Mouse (Mus musculus) MEL (cell line): Measurements from ENCODE around the gene Fdxr.

ENCODE experiments used
- CTCF ChIP-seq, 3 experiments: IDR thresholded peaks in 2 of 3; conservative IDR thresholded peaks in 1 of 3; 2 replicates each; pipeline ENCODE4 v1.5.1; 2011 to 2012; ENCODE audit warnings: low read length in 3 of 3, low read depth in 2 of 3, mild to moderate bottlenecking in 2 of 3, improper control_type of control experiment in 1 of 3, inconsistent platforms in 1 of 3, mixed read lengths in 1 of 3, moderate library complexity in 1 of 3; ENCODE audit not compliant: control insufficient read depth in 1 of 3, insufficient read depth in 1 of 3, poor library complexity in 1 of 3, severe bottlenecking in 1 of 3
- MEF2A ChIP-seq: IDR thresholded peaks from 2 replicates; pipeline ENCODE4 v1.6.1; 2014; ENCODE audit warnings: low read depth, mild to moderate bottlenecking, inconsistent platforms, low read length, improper control_type of control experiment; ENCODE audit not compliant: poor library complexity, insufficient replicate concordance, severe bottlenecking; ENCODE audit errors: extremely low read depth
- MXI1 ChIP-seq: IDR thresholded peaks from 2 replicates; pipeline ENCODE4 v1.6.1; 2011; ENCODE audit warnings: mild to moderate bottlenecking, low read depth, low read length, improper control_type of control experiment
- MYC ChIP-seq: IDR thresholded peaks from 2 replicates; pipeline ENCODE4 v1.6.1; 2011; ENCODE audit warnings: low read depth, mild to moderate bottlenecking, low read length, improper control_type of control experiment, moderate library complexity
- POLR2A ChIP-seq, 2 experiments: IDR thresholded peaks; 2 replicates each; pipeline ENCODE4 v1.6.1; 2011 to 2012; ENCODE audit warnings: low read length in 2 of 2, mild to moderate bottlenecking in 2 of 2, control low read depth in 1 of 2, improper control_type of control experiment in 1 of 2, low read depth in 1 of 2, moderate library complexity in 1 of 2; ENCODE audit not compliant: control insufficient read depth in 1 of 2, insufficient read depth in 1 of 2, poor library complexity in 1 of 2
- SMC3 ChIP-seq: IDR thresholded peaks from 2 replicates; pipeline ENCODE4 v1.6.1; 2011; ENCODE audit warnings: low read depth, low read length, improper control_type of control experiment
- TCF12 ChIP-seq: IDR thresholded peaks from 2 replicates; pipeline ENCODE4 v1.6.1; 2014; ENCODE audit warnings: low read depth, mild to moderate bottlenecking, inconsistent platforms, low read length, improper control_type of control experiment, moderate library complexity
- ZNF384 ChIP-seq: IDR thresholded peaks from 2 replicates; pipeline ENCODE4 v1.6.1; 2012; ENCODE audit warnings: low read depth, mild to moderate bottlenecking, inconsistent platforms, low read length, improper control_type of control experiment

- TF ChIP-seq CTCF (IDR thresholded peaks at IDR 0.05 in 2 of 3, conservative IDR thresholded peaks at IDR 0.05 in 1 of 3; ENCODE audit: control insufficient read depth in 1 of 3, insufficient read depth in 1 of 3, low read depth in 2 of 3, low read length in 3 of 3, poor library complexity in 1 of 3, severe bottlenecking in 1 of 3) (no peak), MEF2A (no peak), SMC3 (no peak), TCF12 (no peak), POLR2A (IDR thresholded peaks at IDR 0.05; ENCODE audit: control insufficient read depth in 1 of 2, insufficient read depth in 1 of 2, low read depth in 1 of 2, low read length in 2 of 2, poor library complexity in 1 of 2) (no peak), MYC (no peak), ZNF384 (no peak), MXI1 (no peak)
These were observed 43.1 kb downstream of the Fdxr start for GRCm38 (mm10) chr11:115233526-115234290.
